ENCODE assay signal across 32 mouse cellular contexts in genomic region chr9:41483218-41483617, GRCm38 (mm10).
"Had no signal": no experiment of that assay in that cellular context is flagged by ENCODE, and none has a peak within 500 bp of the region (broad histone marks: within the 10 kb centered on the region; RNA-seq: fewer than 3 reads in every experiment).

No protein-coding gene starts in this region.

- H3K36me3 ChIP-seq: liver, embryonic 12.5 days; liver, embryonic 13.5 days; liver, embryonic 15.5 days; lung, embryonic 15.5 days; midbrain, embryonic 15.5 days had no signal

- H3K4me1 ChIP-seq: limb, embryonic 10.5 days; limb, embryonic 12.5 days; liver, embryonic 12.5 days; liver, embryonic 13.5 days; liver, embryonic 15.5 days; lung, embryonic 15.5 days; megakaryocyte, embryonic 14.5 days; neural tube, embryonic 12.5 days had no signal

- H3K4me2 ChIP-seq: limb, embryonic 12.5 days; limb, embryonic 13.5 days; limb, embryonic 15.5 days; liver, embryonic 11.5 days; liver, embryonic 12.5 days; liver, embryonic 13.5 days; liver, embryonic 15.5 days; lung, embryonic 14.5 days; lung, embryonic 15.5 days; midbrain, embryonic 11.5 days; midbrain, embryonic 12.5 days; midbrain, embryonic 13.5 days; midbrain, embryonic 15.5 days; neural tube, embryonic 12.5 days had no signal

- ATAC-seq: liver, embryonic 12.5 days; liver, postnatal 0 days; lung, postnatal 0 days; midbrain, embryonic 13.5 days; midbrain, embryonic 15.5 days; midbrain, embryonic 16.5 days had no signal

- DNase-seq: left cerebral cortex, postnatal 4 days; liver; liver, embryonic 13.5 days; liver, postnatal 0 days; lung, adult 18-20 months; lung, adult 2 months; lung, embryonic 14.5 days; lung, postnatal 10 days; lung, postnatal 14 days; lung, postnatal 36 days; lung, postnatal 4 days; midbrain, embryonic 14.5 days had no signal

- H3K9me3 ChIP-seq: limb, embryonic 10.5 days; limb, embryonic 12.5 days; limb, embryonic 15.5 days; liver, embryonic 12.5 days; liver, embryonic 13.5 days; liver, embryonic 15.5 days; lung, embryonic 15.5 days; megakaryocyte, embryonic 14.5 days; midbrain, embryonic 10.5 days; midbrain, embryonic 12.5 days; midbrain, embryonic 13.5 days; midbrain, embryonic 15.5 days; neural tube, embryonic 12.5 days had no signal

- H3K4me3 ChIP-seq: limb, embryonic 10.5 days; limb, embryonic 12.5 days; limb, embryonic 13.5 days; limb, embryonic 15.5 days; liver, embryonic 12.5 days; liver, embryonic 13.5 days; liver, embryonic 15.5 days; lung, embryonic 15.5 days; megakaryocyte, embryonic 14.5 days; midbrain, embryonic 10.5 days; midbrain, embryonic 12.5 days; midbrain, embryonic 13.5 days; midbrain, embryonic 15.5 days; myocyte; neural tube, embryonic 12.5 days had no signal

- H3K27me3 ChIP-seq: limb, embryonic 12.5 days; limb, embryonic 13.5 days; limb, embryonic 15.5 days; liver, embryonic 12.5 days; liver, embryonic 13.5 days; liver, embryonic 15.5 days; lung, embryonic 15.5 days; megakaryocyte, embryonic 14.5 days; midbrain, embryonic 12.5 days; midbrain, embryonic 13.5 days; midbrain, embryonic 15.5 days; neural tube, embryonic 12.5 days had no signal

- H3K27ac ChIP-seq: limb, embryonic 10.5 days; limb, embryonic 12.5 days; limb, embryonic 13.5 days; limb, embryonic 15.5 days; liver, embryonic 12.5 days; liver, embryonic 13.5 days; liver, embryonic 14.5 days; liver, embryonic 15.5 days; lung, embryonic 15.5 days; macrophage; midbrain, embryonic 10.5 days; midbrain, embryonic 12.5 days; midbrain, embryonic 13.5 days; midbrain, embryonic 15.5 days; neural tube, embryonic 12.5 days had no signal

- H3K9ac ChIP-seq: limb, embryonic 12.5 days; limb, embryonic 13.5 days; limb, embryonic 15.5 days; liver, embryonic 12.5 days; liver, embryonic 13.5 days; liver, embryonic 14.5 days; liver, embryonic 15.5 days; liver, postnatal 0 days; lung, embryonic 14.5 days; lung, embryonic 15.5 days; midbrain, embryonic 12.5 days; midbrain, embryonic 13.5 days; midbrain, embryonic 15.5 days; neural tube, embryonic 12.5 days had no signal
